Mouse (Mus musculus) intestine, embryonic 14.5 days (tissue): ENCODE data around the gene Ptprg. TPM values are rescaled to one million over a fixed set of nuclear protein-coding genes. Genes with fewer than 3 reads are reported as not detected.
A peak's percentile ranks its signal among the peaks of the same experiment; 100 is the strongest.

Source experiments
- ATAC-seq: fragments of 200-750 bp; cut with Nextera tagmentation; replicated peaks from 2 replicates; pipeline ENCODE4 v1.8.0; 2017; ENCODE audit warnings: low read depth, moderate number of reproducible peaks, moderate TSS enrichment, moderate library complexity; ENCODE audit not compliant: low FRiP score, low TSS enrichment
- DNase-seq: peaks from one replicate; pipeline ENCODE4 v3.0.0-alpha.2; 2018; ENCODE audit warnings: low spot score
- H3K27ac ChIP-seq: fragments of 300-500 bp; sonication (generic); 2 replicates; pipeline ENCODE4 v1.5.1; 2014; ENCODE audit warnings: low read depth, mild to moderate bottlenecking, control low read depth
- H3K27me3 ChIP-seq: fragments of 300-500 bp; sonication (generic); replicated peaks from 2 replicates; pipeline ENCODE4 v1.6.1; 2014; ENCODE audit warnings: low read length, control low read depth; ENCODE audit not compliant: control insufficient read depth, insufficient read depth
- H3K36me3 ChIP-seq: fragments of 300-500 bp; sonication (generic); 2 replicates; pipeline ENCODE4 v1.6.1; 2014; ENCODE audit warnings: low read length, control low read depth; ENCODE audit not compliant: control insufficient read depth, insufficient read depth
- H3K4me1 ChIP-seq: fragments of 300-500 bp; sonication (generic); replicated peaks from 2 replicates; pipeline ENCODE4 v1.6.1; 2014; ENCODE audit warnings: low read length, control low read depth, mixed read lengths; ENCODE audit not compliant: control insufficient read depth, insufficient read depth
- H3K4me2 ChIP-seq: fragments of 300-500 bp; sonication (generic); 2 replicates; pipeline ENCODE4 v1.6.1; 2014; ENCODE audit warnings: low read length
- H3K4me3 ChIP-seq: fragments of 300-500 bp; sonication (generic); 2 replicates; pipeline ENCODE4 v1.5.1; 2014; ENCODE audit warnings: low read depth, low read length, control low read depth, mixed read lengths
- H3K9ac ChIP-seq: fragments of 300-500 bp; sonication (generic); 2 replicates; pipeline ENCODE4 v1.6.1; 2014; ENCODE audit warnings: mild to moderate bottlenecking, low read length
- H3K9me3 ChIP-seq: fragments of 300-500 bp; sonication (generic); 2 replicates; pipeline ENCODE4 v1.6.1; 2016; ENCODE audit warnings: low read length, control low read depth; ENCODE audit not compliant: control insufficient read depth
- WGBS: fragments of 180-500 bp; shearing (Covaris S2); extraction: QIAGEN DNeasy Blood & Tissue Kit; methylation state at CpG from one replicate; pipeline ENCODE4 v1.1.7; 2014; 5-methylcytosine and 5-hydroxymethylcytosine counted together
- polyA plus RNA-seq: library from polyadenylated mRNA; unstranded; fragments of >200 nt; fragmentation: Nextera tagmentation; extraction: Ambion mirVana; gene quantifications from 2 replicates; pipeline ENCODE4 v1.2.1, GENCODE M21; 2014

Gene Ptprg
- polyA plus RNA-seq, 1 experiment from 2014 or later, result 25.1 TPM

DNA sequence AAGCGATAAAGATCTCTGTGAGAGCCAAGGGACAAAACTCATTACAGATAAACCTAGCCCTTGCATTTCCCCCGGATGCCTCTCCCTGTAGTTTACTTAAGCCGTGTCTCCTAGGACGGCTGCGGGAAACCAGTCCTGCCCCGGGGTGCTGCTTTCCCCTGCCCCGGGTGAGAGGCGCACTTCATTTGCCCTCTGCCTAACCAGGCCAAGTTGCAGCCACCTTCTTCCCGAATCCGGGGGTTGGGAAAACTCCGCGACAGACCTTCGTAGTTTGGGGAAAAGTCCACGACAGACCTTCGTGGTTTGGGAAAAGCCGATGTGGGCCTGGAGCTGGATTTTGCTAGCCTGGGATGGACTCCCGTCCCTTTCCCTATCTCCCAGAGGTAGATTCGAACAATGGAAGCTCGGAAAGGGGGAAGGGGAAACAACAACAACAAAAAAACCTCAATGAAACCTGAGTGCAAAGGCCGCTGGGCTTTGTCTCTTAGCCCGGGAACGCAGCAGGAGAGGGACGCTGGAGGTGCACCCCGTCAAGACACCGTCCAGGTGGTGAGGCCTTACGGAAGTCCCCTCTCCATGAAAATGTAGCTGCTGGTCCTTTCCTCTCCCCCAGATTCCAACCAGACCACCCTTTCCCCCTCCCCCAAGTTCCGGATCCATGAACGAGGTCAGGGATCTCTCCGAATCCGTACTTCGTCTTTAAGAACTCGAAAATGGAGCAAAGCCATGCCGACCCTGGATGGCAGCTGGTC is 635 bp upstream of the Ptprg start:
- Histone ChIP-seq H3K36me3 (no peaks in the 10 kb centered on the region), H3K9ac (peak overlapping the region; percentile 92), H3K4me1 (peaks cover 20% of the 10 kb centered on the region), H3K4me2 (peak overlapping the region; percentile 95), H3K4me3 (peak overlapping the region; percentile 78), H3K27ac (peak overlapping the region; percentile 98), H3K27me3 (no peaks in the 10 kb centered on the region), H3K9me3 (no peaks in the 10 kb centered on the region)
- peak; percentile 21; the same call in 1 of the 2 replicates for ATAC-seq
- WGBS, result 1% methylated on average over 33 of the region's 33 CpGs
- peak; percentile 80 for DNase-seq

GRCm38 (mm10) chr14:11553679-11554305 is 460 bp downstream of the Ptprg start:
- peak overlapping the region; percentile 98 for H3K27ac ChIP-seq
- peak; percentile 50 for ATAC-seq
- H3K4me1 ChIP-seq, result peaks cover 20% of the 10 kb centered on the region
- H3K4me3 ChIP-seq, result peak overlapping the region; percentile 78
- peak overlapping the region; percentile 92 for H3K9ac ChIP-seq
- no peaks in the 10 kb centered on the region for H3K9me3 ChIP-seq
- peak; percentile 92 for DNase-seq
- WGBS, result under 1% methylated on average over 57 of the region's 57 CpGs
- H3K36me3 ChIP-seq, result no peaks in the 10 kb centered on the region
- H3K27me3 ChIP-seq, result no peaks in the 10 kb centered on the region
- peak overlapping the region; percentile 95 for H3K4me2 ChIP-seq

DNA sequence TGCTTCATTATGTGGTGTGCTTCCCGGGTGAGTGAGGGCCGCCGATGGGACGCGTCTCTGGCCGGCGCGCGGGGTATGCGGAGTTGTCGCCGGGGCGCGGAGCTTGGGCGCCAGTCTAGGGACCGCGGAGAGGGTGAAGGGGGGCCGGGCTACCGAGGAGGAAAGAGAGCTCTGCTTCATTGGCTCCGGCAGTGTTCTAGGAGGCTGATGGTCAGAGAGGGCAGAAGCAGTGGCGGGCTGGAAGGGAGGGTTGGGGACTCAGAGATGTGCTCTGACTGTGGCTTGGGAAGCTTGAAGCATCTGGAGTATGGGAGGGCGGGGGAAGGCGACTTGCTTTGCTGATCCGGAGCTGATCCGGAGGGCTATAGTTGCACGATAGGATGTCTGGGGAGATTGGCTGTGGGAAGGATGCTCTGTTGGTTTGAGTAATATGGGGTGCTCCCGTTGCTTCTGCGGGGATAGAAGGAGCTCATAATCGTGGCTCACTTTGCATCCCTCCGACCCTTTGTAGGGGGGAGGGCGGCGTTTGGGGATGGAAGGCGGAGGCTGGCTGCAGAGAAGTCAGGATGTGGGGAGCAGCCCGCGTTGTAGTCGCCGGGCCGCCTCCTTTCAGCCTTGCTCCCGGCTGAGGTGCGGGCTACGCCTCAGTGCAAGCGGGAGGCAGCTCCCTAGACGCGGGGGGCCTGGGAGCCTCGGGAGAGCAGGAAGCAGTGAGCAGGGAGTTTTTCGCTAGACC is 1.1 kb downstream of the Ptprg start:
- WGBS, result under 1% methylated on average over 46 of the region's 46 CpGs
- peak; percentile 21; the same call in 1 of the 2 replicates for ATAC-seq

DNA sequence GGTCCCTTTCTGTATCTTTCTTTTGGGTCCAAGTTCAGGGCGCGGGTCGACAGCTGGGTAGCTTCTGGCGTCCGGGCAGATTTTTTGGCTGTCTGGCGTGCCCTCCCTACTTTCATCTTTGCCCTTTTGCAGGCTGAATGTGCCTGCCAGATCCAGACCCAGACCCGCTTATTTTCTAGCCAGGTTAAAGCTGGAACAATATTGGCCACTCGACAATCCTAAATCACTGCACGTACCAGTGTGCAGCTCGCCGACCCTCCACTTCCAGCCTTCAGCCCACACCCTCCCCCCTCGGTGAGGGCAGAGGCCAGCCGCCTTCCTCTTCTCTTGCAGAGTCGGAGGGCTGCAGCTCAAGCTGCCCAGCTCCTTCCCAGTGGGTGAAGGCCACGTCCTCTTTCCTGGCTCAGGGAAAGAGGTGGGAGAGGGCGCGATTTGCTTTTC is 1.7 kb downstream of the Ptprg start:
- Histone ChIP-seq H3K27ac (peak overlapping the region; percentile 98; the same call in 1 of the 2 replicates), H3K4me1 (peaks cover 20% of the 10 kb centered on the region), H3K4me3 (peak overlapping the region; percentile 78), H3K27me3 (no peaks in the 10 kb centered on the region), H3K9ac (peak overlapping the region; percentile 92), H3K9me3 (no peaks in the 10 kb centered on the region), H3K4me2 (peak overlapping the region; percentile 95), H3K36me3 (no peaks in the 10 kb centered on the region)
- ATAC-seq (no peak), DNase-seq (peak; percentile 60)
- 0% methylated on average over 17 of the region's 17 CpGs for WGBS

More for the DNA sequence above, 1.1 kb downstream of the Ptprg start:
- peaks cover 20% of the 10 kb centered on the region for H3K4me1 ChIP-seq
- no peak for DNase-seq
- peak overlapping the region; percentile 98 for H3K27ac ChIP-seq
- H3K9ac ChIP-seq, result peak overlapping the region; percentile 92
- peak overlapping the region; percentile 95 for H3K4me2 ChIP-seq
- H3K4me3 ChIP-seq, result peak overlapping the region; percentile 78
- H3K9me3 ChIP-seq, result no peaks in the 10 kb centered on the region
- H3K27me3 ChIP-seq, result no peaks in the 10 kb centered on the region
- no peaks in the 10 kb centered on the region for H3K36me3 ChIP-seq

GRCm38 (mm10) chr14:11555521-11556355 is 2.4 kb downstream of the Ptprg start:
- ATAC-seq, result no peak
- no peaks in the 10 kb centered on the region for H3K36me3 ChIP-seq
- H3K4me2 ChIP-seq, result peak overlapping the region; percentile 95
- peak overlapping the region; percentile 78 for H3K4me3 ChIP-seq
- peak overlapping the region; percentile 92 for H3K9ac ChIP-seq
- WGBS, result 1% methylated on average over 35 of the region's 35 CpGs
- no peaks in the 10 kb centered on the region for H3K9me3 ChIP-seq
- DNase-seq, result peak; percentile 60
- H3K27ac ChIP-seq, result peak overlapping the region; percentile 98; the same call in 1 of the 2 replicates
- no peaks in the 10 kb centered on the region for H3K27me3 ChIP-seq
- peaks cover 24% of the 10 kb centered on the region for H3K4me1 ChIP-seq

- Histone ChIP-seq H3K9me3 (no peaks in the 10 kb centered on the region), H3K9ac (peak overlapping the region; percentile 92), H3K4me2 (peak overlapping the region; percentile 95), H3K27me3 (no peaks in the 10 kb centered on the region), H3K27ac (no peak overlapping the region), H3K4me3 (peak overlapping the region; percentile 78), H3K36me3 (no peaks in the 10 kb centered on the region), H3K4me1 (peaks cover 24% of the 10 kb centered on the region)
- 6% methylated on average over 26 of the region's 26 CpGs for WGBS
- DNase-seq (peak; percentile 77), ATAC-seq (no peak)
Observed at GRCm38 (mm10) chr14:11556356-11557130, 3.2 kb downstream of the Ptprg start.

GRCm38 (mm10) chr14:11558496-11558895 is 5.2 kb downstream of the Ptprg start:
- Histone ChIP-seq H3K27me3 (no peaks in the 10 kb centered on the region), H3K4me2 (no peak overlapping the region), H3K9me3 (no peaks in the 10 kb centered on the region), H3K4me1 (peaks cover 18% of the 10 kb centered on the region), H3K27ac (no peak overlapping the region), H3K36me3 (no peaks in the 10 kb centered on the region), H3K9ac (no peak overlapping the region), H3K4me3 (no peak overlapping the region)
- ATAC-seq, result no peak
- no peak for DNase-seq
